Mouse (Mus musculus): ENCODE results near the gene Pitpnm1. TPM values are rescaled to one million over a fixed set of nuclear protein-coding genes. Genes with fewer than 3 reads are reported as not detected.

The Pitpnm1 gene
- total and polyA plus RNA-seq, 3 experiments = 15.9 to 43.8 (median 34.7) TPM

GRCm38 (mm10) chr19:4096642-4097440 is 3.0 kb upstream of the Pitpnm1 start, which contains the start of gene Cdk2ap2 (continued):
- no peak for TF ChIP-seq SMC3 (IDR thresholded peaks at IDR 0.05; ENCODE audit: low read depth, low read length)
- TF ChIP-seq NELFE (IDR thresholded peaks at IDR 0.05; ENCODE audit: low read depth, low read length) = peak; percentile 76
- TF ChIP-seq ELF1 (IDR thresholded peaks at IDR 0.05; ENCODE audit: low read depth, low read length) = peak; percentile 65
- TF ChIP-seq MAFK (IDR thresholded peaks at IDR 0.05; ENCODE audit: insufficient replicate concordance, low read length) = no peak
- TF ChIP-seq UBTF (IDR thresholded peaks at IDR 0.05; ENCODE audit: low read depth, low read length) = no peak
- no peak for TF ChIP-seq PAX5 (IDR thresholded peaks at IDR 0.05; ENCODE audit: low read length)

GRCm38 (mm10) chr19:4097441-4097825 is 2.4 kb upstream of the Pitpnm1 start:
- Histone ChIP-seq H3K9ac (ENCODE audit: insufficient read depth, low read depth) (peak overlapping the region; percentile 65), H3K27ac (ENCODE audit: insufficient read depth, low read depth) (peak overlapping the region; percentile 66), H3K79me2 (replicated peaks; ENCODE audit: control insufficient read depth, extremely low read depth, insufficient read depth, poor library complexity, severe bottlenecking) (peaks cover 9% of the 10 kb centered on the region), H3K4me3 (replicated peaks in 1 of 3; ENCODE audit: low read depth in 2 of 3, low read length in 2 of 3, poor library complexity in 1 of 3) (peak overlapping the region; percentile 57 to 73 (median 64)), H3K4me2 (ENCODE audit: insufficient read depth, low read depth, poor library complexity, severe bottlenecking) (peak overlapping the region; percentile 89), H3K4me1 (ENCODE audit: control insufficient read depth in 1 of 2, insufficient read depth in 2 of 2) (peaks cover 18 to 48% of the 10 kb centered on the region in 2 experiments), H3K27me3 (replicated peaks) (no peaks in the 10 kb centered on the region), H3K36me3 (replicated peaks in 1 of 2; ENCODE audit: control insufficient read depth in 1 of 2, insufficient read depth in 1 of 2, low read length in 1 of 2) (peaks cover 10 to 24% of the 10 kb centered on the region in 2 experiments), H3K9me3 (replicated peaks; ENCODE audit: low read length) (no peaks in the 10 kb centered on the region)
- TF ChIP-seq IRF4 (IDR thresholded peaks at IDR 0.05; ENCODE audit: low read depth, low read length) = no peak; the same call in 1 of the 2 replicates
- TF ChIP-seq USF2 (conservative IDR thresholded peaks at IDR 0.05; ENCODE audit: low read depth, low read length) = no peak
- TF ChIP-seq MXI1 (IDR thresholded peaks at IDR 0.05; ENCODE audit: low read depth, low read length) = peak; percentile 83
- no peak for TF ChIP-seq ZKSCAN1 (IDR thresholded peaks at IDR 0.05; ENCODE audit: borderline replicate concordance, low read depth, low read length)
- no peak for TF ChIP-seq NELFE (IDR thresholded peaks at IDR 0.05; ENCODE audit: low read depth, low read length)
- TF ChIP-seq SIN3A (IDR thresholded peaks at IDR 0.05; ENCODE audit: low read length) = peak; percentile 68; the same call in 1 of the 2 replicates
- peak; percentile 93 for DNase-seq (ENCODE audit: extremely low read depth)
- dilution Hi-C loops (cut with MboI; ENCODE audit: extremely low pct_ligation_motif_present, extremely low pct_unique_long_range_greater_than_20kb, low sequenced_read_pairs) = no loop called here
- in situ Hi-C loops (cut with MboI; ENCODE audit: low pct_ligation_motif_present, low pct_unique_long_range_greater_than_20kb, low sequenced_read_pairs) = no loop called here

- dilution Hi-C loops (cut with MboI; ENCODE audit: extremely low pct_ligation_motif_present, extremely low pct_unique_long_range_greater_than_20kb, low sequenced_read_pairs) (no loop called here), in situ Hi-C loops (cut with MboI; ENCODE audit: low pct_ligation_motif_present, low pct_unique_long_range_greater_than_20kb, low sequenced_read_pairs) (no loop called here)
- Histone ChIP-seq H3K9me3 (replicated peaks; ENCODE audit: low read length) (no peaks in the 10 kb centered on the region), H3K36me3 (replicated peaks in 1 of 2; ENCODE audit: control insufficient read depth in 1 of 2, insufficient read depth in 1 of 2, low read length in 1 of 2) (peaks cover 19 to 34% of the 10 kb centered on the region in 2 experiments), H3K9ac (ENCODE audit: insufficient read depth, low read depth) (peak overlapping the region; percentile 65), H3K79me2 (replicated peaks; ENCODE audit: control insufficient read depth, extremely low read depth, insufficient read depth, poor library complexity, severe bottlenecking) (peaks cover 9% of the 10 kb centered on the region), H3K4me3 (replicated peaks in 1 of 3; ENCODE audit: low read depth in 2 of 3, low read length in 2 of 3, poor library complexity in 1 of 3) (peak overlapping the region in 2 of 3 experiments; percentile 57 to 64), H3K27me3 (replicated peaks) (no peaks in the 10 kb centered on the region), H3K4me2 (ENCODE audit: insufficient read depth, low read depth, poor library complexity, severe bottlenecking) (peak overlapping the region; percentile 89), H3K27ac (ENCODE audit: insufficient read depth, low read depth) (no peak overlapping the region), H3K4me1 (ENCODE audit: control insufficient read depth in 1 of 2, insufficient read depth in 2 of 2) (peaks cover 18 to 58% of the 10 kb centered on the region in 2 experiments)
- no peak for DNase-seq (ENCODE audit: extremely low read depth)
- TF ChIP-seq JUND (conservative IDR thresholded peaks at IDR 0.05; ENCODE audit: low read depth, low read length) (no peak), NRF1 (IDR thresholded peaks at IDR 0.05; ENCODE audit: low read depth, low read length) (no peak), MYC (IDR thresholded peaks at IDR 0.05; ENCODE audit: low read depth, low read length) (no peak), CHD1 (IDR thresholded peaks at IDR 0.05; ENCODE audit: low read depth, low read length) (no peak), BHLHE40 (IDR thresholded peaks at IDR 0.05; ENCODE audit: low read depth, low read length) (no peak), EP300 (IDR thresholded peaks at IDR 0.05; ENCODE audit: low read length) (no peak), UBTF (IDR thresholded peaks at IDR 0.05; ENCODE audit: low read depth, low read length) (no peak), ZC3H11A (IDR thresholded peaks at IDR 0.05; ENCODE audit: low read depth, low read length) (no peak), ELF1 (IDR thresholded peaks at IDR 0.05; ENCODE audit: low read depth, low read length) (no peak), CTCF (conservative IDR thresholded peaks at IDR 0.05 in 1 of 2, IDR thresholded peaks at IDR 0.05 in 1 of 2; ENCODE audit: low read depth in 2 of 2, low read length in 2 of 2) (no peak), USF1 (IDR thresholded peaks at IDR 0.05; ENCODE audit: low read depth, low read length) (no peak), MAZ (IDR thresholded peaks at IDR 0.05; ENCODE audit: low read depth, low read length) (no peak), TBP (conservative IDR thresholded peaks at IDR 0.05; ENCODE audit: low read depth, low read length) (no peak), ZMIZ1 (IDR thresholded peaks at IDR 0.05; ENCODE audit: low read depth, low read length) (no peak), TCF12 (IDR thresholded peaks at IDR 0.05; ENCODE audit: low read depth, low read length) (no peak), RAD21 (IDR thresholded peaks at IDR 0.05; ENCODE audit: low read depth, low read length) (no peak)
Observed at GRCm38 (mm10) chr19:4098426-4098825, 1.4 kb upstream of the Pitpnm1 start.
